Mouse (Mus musculus) naive thymus-derived CD4-positive, alpha-beta T cell, adult 2 months (primary cell): ENCODE measurements around the gene Marc2.

Experiments used
- DNase-seq: peaks from one replicate; pipeline ENCODE4 v3.0.0-alpha.2; 2011; ENCODE audit warnings: low read depth

The Marc2 gene

GRCm38 (mm10) chr1:184846092-184846750 lies at the start of gene Marc2:
Marc2 (minus strand) TSS chr1:184846451.
- peak; percentile 35 for DNase-seq

- DNase-seq = no peak
Measured at GRCm38 (mm10) chr1:184891998-184892397, 45.7 kb upstream of the Marc2 start.

GRCm38 (mm10) chr1:184889454-184889853 lies 43.2 kb upstream of the Marc2 start:
- no peak for DNase-seq

GRCm38 (mm10) chr1:184886160-184886559 lies 39.9 kb upstream of the Marc2 start:
- DNase-seq = no peak

GRCm38 (mm10) chr1:184882281-184883268 lies 36.3 kb upstream of the Marc2 start, which contains the start of gene C130074G19Rik:
C130074G19Rik (minus strand) TSS chr1:184883218.
- no peak for DNase-seq

GRCm38 (mm10) chr1:184881861-184882260 lies 35.6 kb upstream of the Marc2 start:
- DNase-seq = no peak

GRCm38 (mm10) chr1:184881211-184881610 lies 35.0 kb upstream of the Marc2 start:
- no peak for DNase-seq

- DNase-seq = no peak
Measured at GRCm38 (mm10) chr1:184878860-184879259, 32.6 kb upstream of the Marc2 start.

GRCm38 (mm10) chr1:184877306-184877705 lies 31.1 kb upstream of the Marc2 start:
- DNase-seq = no peak

- DNase-seq = no peak
Measured at GRCm38 (mm10) chr1:184873910-184874309, 27.7 kb upstream of the Marc2 start.

GRCm38 (mm10) chr1:184872069-184872819 lies 26.0 kb upstream of the Marc2 start:
- no peak for DNase-seq

- no peak for DNase-seq
Measured at GRCm38 (mm10) chr1:184871506-184871905, 25.3 kb upstream of the Marc2 start.

- DNase-seq = no peak
Measured at GRCm38 (mm10) chr1:184870646-184871385, 24.6 kb upstream of the Marc2 start.

GRCm38 (mm10) chr1:184869939-184870565 lies 23.8 kb upstream of the Marc2 start:
- no peak for DNase-seq

- DNase-seq = no peak
Measured at GRCm38 (mm10) chr1:184867640-184868120, 21.4 kb upstream of the Marc2 start.

- DNase-seq = no peak
Measured at GRCm38 (mm10) chr1:184864381-184864801, 18.1 kb upstream of the Marc2 start.

GRCm38 (mm10) chr1:184862636-184863035 lies 16.4 kb upstream of the Marc2 start:
- no peak for DNase-seq

GRCm38 (mm10) chr1:184861551-184861950 lies 15.3 kb upstream of the Marc2 start:
- no peak for DNase-seq

- no peak for DNase-seq
Measured at GRCm38 (mm10) chr1:184860276-184860675, 14.0 kb upstream of the Marc2 start.

- no peak for DNase-seq
Measured at GRCm38 (mm10) chr1:184858253-184858652, 12.0 kb upstream of the Marc2 start.

- DNase-seq = no peak
Measured at GRCm38 (mm10) chr1:184857216-184857615, 11.0 kb upstream of the Marc2 start.
